Mouse (Mus musculus): ENCODE measurements around the gene Dennd1b.

GRCm38 (mm10) chr1:139096369-139096768 lies 133.1 kb downstream of the Dennd1b start:
- TF ChIP-seq KAT2A (IDR thresholded peaks at IDR 0.05; ENCODE audit: insufficient replicate concordance, low read length) (no peak), CHD2 (IDR thresholded peaks at IDR 0.05; ENCODE audit: low read length) (no peak), POLR2A (IDR thresholded peaks at IDR 0.05; ENCODE audit: low read depth, low read length) (no peak), MAX (IDR thresholded peaks at IDR 0.05; ENCODE audit: low read length) (no peak), EP300 (IDR thresholded peaks at IDR 0.05; ENCODE audit: low read length) (no peak), CTCF (conservative IDR thresholded peaks at IDR 0.05 in 1 of 2, IDR thresholded peaks at IDR 0.05 in 1 of 2; ENCODE audit: low read depth in 2 of 2, low read length in 2 of 2) (no peak), GABPA (IDR thresholded peaks at IDR 0.05; ENCODE audit: insufficient replicate concordance, low read depth, low read length) (no peak), NRF1 (IDR thresholded peaks at IDR 0.05; ENCODE audit: low read depth, low read length) (no peak), ZKSCAN1 (IDR thresholded peaks at IDR 0.05; ENCODE audit: borderline replicate concordance, low read depth, low read length) (no peak), HCFC1 (IDR thresholded peaks at IDR 0.05; ENCODE audit: low read depth, low read length) (no peak)
